Mouse (Mus musculus) frontal cortex, postnatal 14 days (tissue): ENCODE data around the gene Lrrk1.
A peak's percentile ranks its signal among the peaks of the same experiment; 100 is the strongest.
"Not testable (repeated sequence)": the region's sequence is repeated elsewhere in the genome, so short reads cannot be mapped to it uniquely, and the experiment has no call there.

Experiments used
- DNase-seq, 2 experiments: peaks; one replicate each; pipeline ENCODE4 v3.0.0; 2022; ENCODE audit warnings: low spot score in 2 of 2

Lrrk1 gene

GRCm38 (mm10) chr7:66190385-66190784 is 197.8 kb downstream of the Lrrk1 start:
- not testable (repeated sequence) for DNase-seq

GRCm38 (mm10) chr7:66187581-66188231 is 200.4 kb downstream of the Lrrk1 start:
- DNase-seq: no peak

GRCm38 (mm10) chr7:66185370-66185769 is 202.8 kb downstream of the Lrrk1 start:
- no peak for DNase-seq

- DNase-seq: no peak
Observed at GRCm38 (mm10) chr7:66184026-66184425, 204.1 kb downstream of the Lrrk1 start.

- no peak for DNase-seq
Observed at GRCm38 (mm10) chr7:66183404-66183803, 204.7 kb downstream of the Lrrk1 start.

GRCm38 (mm10) chr7:66182075-66182715 is 206.0 kb downstream of the Lrrk1 start:
- no peak for DNase-seq

GRCm38 (mm10) chr7:66180711-66181365 is 207.3 kb downstream of the Lrrk1 start:
- no peak for DNase-seq

- DNase-seq: no peak
Observed at GRCm38 (mm10) chr7:66180260-66180659, 207.9 kb downstream of the Lrrk1 start.

GRCm38 (mm10) chr7:66179711-66180110 is 208.4 kb downstream of the Lrrk1 start:
- no peak for DNase-seq

- DNase-seq: peak; percentile 27 to 62
Observed at GRCm38 (mm10) chr7:66179120-66179581, 209.0 kb downstream of the Lrrk1 start.

- no peak for DNase-seq
Observed at GRCm38 (mm10) chr7:66178101-66178500, 210.0 kb downstream of the Lrrk1 start.

- no peak for DNase-seq
Observed at GRCm38 (mm10) chr7:66176929-66177328, 211.2 kb downstream of the Lrrk1 start.
